Mouse (Mus musculus) cerebral cortex, adult 2 months (tissue): Measurements from ENCODE around the gene Catsper4.

Experiments used
- WGBS: fragments of 180-500 bp; shearing (Covaris S2); methylation state at CpG from one replicate; pipeline ENCODE4 v1.1.7; 2018; 5-methylcytosine and 5-hydroxymethylcytosine counted together

Catsper4 gene

DNA sequence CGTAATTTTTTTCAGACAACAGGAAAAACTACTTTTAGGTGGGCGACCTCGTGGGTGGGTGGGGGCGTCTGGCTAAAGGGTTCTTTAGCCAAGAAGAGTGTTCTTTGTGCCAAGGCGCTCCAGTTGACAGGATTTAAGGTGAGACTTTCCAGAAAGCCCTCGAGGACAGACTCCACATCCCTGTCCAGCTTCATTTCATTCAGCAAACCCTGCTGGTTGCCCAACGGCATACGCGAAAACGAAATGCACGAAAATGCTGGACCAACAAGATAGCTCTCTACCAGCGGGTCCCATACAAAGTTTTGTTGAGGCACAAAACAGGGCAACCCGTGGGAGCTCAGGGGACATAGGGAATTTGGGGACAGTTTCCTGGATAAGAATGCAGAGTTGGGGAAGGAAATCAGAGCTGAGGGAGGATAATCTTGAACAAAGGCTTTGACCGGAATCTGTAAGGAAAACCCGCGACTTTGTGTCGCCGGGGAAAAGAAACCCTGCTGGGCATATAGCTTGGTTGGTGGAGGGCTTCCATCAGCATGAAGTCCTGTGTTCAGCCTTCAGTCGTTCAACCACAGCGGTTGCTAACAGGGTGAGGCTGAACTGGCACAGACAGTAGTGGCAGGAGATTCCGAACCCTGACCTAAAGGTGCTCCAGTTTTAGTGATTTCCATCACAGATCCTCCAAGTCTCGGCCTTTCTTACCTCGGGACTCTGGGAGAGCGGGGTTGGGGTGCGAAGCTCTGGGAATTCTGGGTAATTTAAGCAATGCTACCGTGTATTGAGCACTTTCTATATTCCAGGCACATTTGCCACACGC lies 23.1 kb upstream of the Catsper4 start:
- 7% methylated on average over 27 of the region's 27 CpGs for WGBS

- WGBS: 2% methylated on average over 30 of the region's 30 CpGs
Measured at GRCm38 (mm10) chr4:134249651-134250050, 22.5 kb upstream of the Catsper4 start.

DNA sequence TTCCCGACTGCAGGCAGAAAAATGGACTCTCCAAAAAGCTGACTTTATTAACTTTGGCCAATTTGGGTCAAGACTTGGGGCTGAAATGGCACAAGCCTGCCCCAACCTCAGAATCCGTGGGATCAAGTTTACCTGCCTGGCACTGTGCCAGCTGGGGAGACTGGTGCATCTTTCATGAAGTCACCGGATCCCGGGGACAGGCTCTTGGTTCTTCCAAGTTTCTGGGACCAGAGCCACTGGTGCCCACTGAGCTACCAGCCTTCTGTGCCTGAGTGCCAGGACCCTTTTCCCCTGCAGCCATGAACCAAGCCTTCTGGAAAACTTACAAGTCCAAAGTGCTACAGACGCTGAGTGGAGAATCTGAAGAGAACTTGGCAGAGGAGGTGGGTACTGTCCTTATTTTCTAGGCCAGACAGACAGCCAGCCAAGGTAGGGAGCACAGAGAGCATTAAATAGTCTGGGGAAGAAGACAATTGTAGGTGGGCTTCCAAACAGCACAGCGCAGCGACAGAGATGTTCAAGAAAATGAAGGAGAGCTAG lies 19.6 kb upstream of the Catsper4 start, which contains the start of gene Gm30191:
TSS of gene Gm30191 (plus strand) at position 217 of the 540 bp plus-strand sequence.
- WGBS: 65% methylated on average over 7 of the region's 7 CpGs

- WGBS: 49% methylated on average over 4 of the region's 4 CpGs
Measured at GRCm38 (mm10) chr4:134246256-134246655, 19.1 kb upstream of the Catsper4 start.

GRCm38 (mm10) chr4:134245148-134245843 lies 18.1 kb upstream of the Catsper4 start, which contains the start of gene Zfp593:
Gene Zfp593 (minus strand): TSS chr4:134245592.
- under 1% methylated on average over 60 of the region's 60 CpGs for WGBS

- WGBS: 96% methylated on average over 17 of the region's 17 CpGs
Measured at GRCm38 (mm10) chr4:134243516-134244250, 16.5 kb upstream of the Catsper4 start, which contains the start of gene E130218I03Rik. Gene E130218I03Rik (plus strand): TSS chr4:134243662.

- 9% methylated on average over 10 of the region's 10 CpGs for WGBS
Measured at GRCm38 (mm10) chr4:134238686-134239085, 11.5 kb upstream of the Catsper4 start.

DNA sequence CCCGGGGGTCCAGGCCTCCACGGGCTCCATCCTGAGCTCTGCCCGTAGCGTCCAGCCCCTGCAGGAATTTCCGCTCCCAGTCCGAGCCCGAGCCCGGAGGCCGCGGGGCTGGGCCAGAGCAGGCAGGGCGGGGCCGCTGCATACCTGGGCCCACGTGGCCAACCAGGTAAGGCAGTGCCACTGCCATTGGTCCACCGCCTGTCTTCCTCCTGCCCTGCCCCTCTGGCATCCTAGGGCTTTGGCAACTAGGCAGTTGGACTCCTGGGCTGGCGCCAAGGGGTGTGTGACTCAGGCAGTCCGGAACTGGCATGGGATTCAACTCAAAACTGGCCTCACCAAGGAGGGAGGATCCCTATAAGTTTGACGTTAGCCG lies 11.1 kb upstream of the Catsper4 start, which contains the start of gene Cnksr1:
TSS of gene Cnksr1 (minus strand) at position 121 of the 373 bp plus-strand sequence.
- WGBS: 4% methylated on average over 18 of the region's 18 CpGs

GRCm38 (mm10) chr4:134237582-134238278 lies 10.5 kb upstream of the Catsper4 start:
- 52% methylated on average over 19 of the region's 19 CpGs for WGBS

DNA sequence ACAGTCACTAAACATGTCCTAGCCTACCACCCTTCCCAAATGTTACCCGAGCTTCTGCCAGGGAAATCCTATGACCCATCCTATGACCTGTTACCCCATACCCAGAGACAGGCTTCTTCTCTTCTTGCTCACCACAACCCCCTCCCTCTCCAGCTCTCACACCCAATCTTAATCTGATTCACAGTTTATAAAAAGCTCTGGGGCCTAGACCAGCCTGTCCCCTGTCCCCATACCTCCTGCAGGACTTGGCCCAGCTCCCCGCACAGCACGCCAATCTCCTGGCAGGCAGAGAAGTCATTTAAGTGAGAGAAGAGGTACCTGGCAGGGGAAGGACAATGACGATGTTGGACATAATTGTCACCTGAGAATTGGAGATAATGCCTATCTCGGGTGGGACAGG lies 7.7 kb upstream of the Catsper4 start:
- 88% methylated on average over 5 of the region's 5 CpGs for WGBS

GRCm38 (mm10) chr4:134230431-134230830 lies 3.2 kb upstream of the Catsper4 start:
- WGBS: 61% methylated on average over 8 of the region's 8 CpGs

DNA sequence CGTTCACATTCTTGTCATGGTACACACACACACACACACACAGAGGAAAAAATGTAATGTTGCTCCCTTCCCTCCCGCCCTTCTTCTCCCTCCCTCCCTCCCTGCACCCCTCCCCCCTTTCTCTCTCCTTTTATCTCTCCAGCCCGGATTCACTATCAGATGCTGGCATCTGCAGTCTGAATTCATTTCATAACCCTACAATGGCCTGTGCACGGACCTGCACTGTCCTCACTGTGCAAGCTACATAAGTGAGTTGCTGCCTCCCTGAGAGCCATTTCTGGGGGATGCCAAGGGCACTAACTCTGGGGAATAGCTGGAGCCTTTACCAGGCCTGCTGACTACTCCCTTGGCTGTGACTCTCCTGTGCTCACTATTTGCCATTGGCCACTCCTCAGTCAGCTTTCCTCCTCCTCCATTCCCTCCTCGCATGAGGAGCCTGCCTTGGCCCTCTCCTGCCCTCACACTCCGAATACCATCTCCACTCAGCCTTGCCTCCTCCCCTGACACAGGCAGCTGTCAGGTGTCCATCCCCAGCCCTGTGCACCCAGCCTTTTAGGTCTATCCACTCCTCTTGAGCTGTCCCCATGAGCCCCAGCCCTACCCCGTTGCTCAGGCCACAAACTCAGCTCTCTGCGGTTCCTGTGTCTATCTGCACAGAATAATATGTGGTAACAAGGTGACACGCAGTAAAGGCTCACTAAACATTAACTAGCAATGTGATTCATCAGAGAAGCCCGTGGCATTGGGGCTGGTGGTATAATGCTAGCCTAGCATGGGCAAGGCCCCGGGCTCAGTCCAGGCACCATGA lies 4.2 kb downstream of the Catsper4 start:
- 75% methylated on average over 11 of the region's 11 CpGs for WGBS

DNA sequence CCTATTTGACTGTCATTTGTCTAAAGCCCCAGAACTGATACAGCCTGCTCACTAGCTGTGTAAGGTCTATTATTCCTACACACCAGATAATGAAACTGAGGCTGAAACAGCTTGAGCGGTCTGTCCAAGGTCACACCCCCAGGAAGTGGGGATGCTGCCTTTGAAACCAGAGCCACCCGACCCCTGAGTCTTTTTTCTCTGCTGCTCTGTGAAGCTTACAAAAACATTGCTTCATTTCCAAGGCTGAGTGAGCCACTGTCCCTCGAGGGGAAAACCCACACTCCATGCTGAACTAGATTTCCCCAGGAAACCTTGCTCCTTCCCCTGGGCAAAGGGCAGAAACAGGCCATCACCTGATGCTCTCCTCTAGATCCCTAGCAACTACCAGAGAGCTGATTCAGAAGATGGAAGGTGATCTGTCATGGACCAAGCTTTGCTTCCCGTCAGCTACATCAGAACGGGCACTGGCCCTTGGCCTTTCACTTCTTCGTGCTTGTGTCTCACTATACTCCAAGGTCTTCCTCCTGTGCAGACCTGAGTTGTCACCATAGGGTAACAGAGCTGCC lies 20.6 kb downstream of the Catsper4 start:
- WGBS: 73% methylated on average over 6 of the region's 6 CpGs

DNA sequence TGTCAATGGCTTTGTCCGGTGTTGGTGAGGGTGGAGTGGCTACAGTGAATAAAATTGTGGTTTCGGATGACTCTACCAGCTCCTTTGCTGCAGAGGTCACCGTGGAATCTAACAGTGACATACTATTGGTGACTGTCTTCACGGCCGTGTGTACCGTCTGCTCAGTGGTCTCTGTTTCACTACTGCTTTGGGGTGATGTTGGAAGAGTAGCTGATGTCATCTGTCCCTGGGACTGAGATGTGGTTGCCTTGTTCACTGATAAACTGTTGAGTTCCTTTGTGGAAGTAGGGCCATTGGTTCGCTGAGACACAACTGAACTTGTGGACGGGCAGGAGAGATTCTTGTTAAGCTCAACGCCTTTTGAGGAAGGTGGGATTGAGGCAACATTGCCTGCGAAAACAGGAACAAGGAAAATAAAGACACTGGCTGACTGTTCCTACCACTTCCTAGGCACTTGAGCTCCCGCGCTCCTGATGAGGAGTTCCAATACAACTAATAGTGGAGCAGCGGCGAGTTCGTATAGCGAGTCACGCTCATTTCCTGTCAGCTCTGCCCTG lies 23.8 kb downstream of the Catsper4 start:
- WGBS: 88% methylated on average over 17 of the region's 17 CpGs

GRCm38 (mm10) chr4:134202904-134203303 lies 24.3 kb downstream of the Catsper4 start, which contains the start of gene Gm7534:
Gene Gm7534 (minus strand): TSS chr4:134203004.
- WGBS: 94% methylated on average over 4 of the region's 4 CpGs

- 90% methylated on average over 2 of the region's 2 CpGs for WGBS
Measured at GRCm38 (mm10) chr4:134199371-134199770, 27.8 kb downstream of the Catsper4 start.

GRCm38 (mm10) chr4:134186268-134186667 lies 40.9 kb downstream of the Catsper4 start:
- 1% methylated on average over 22 of the region's 22 CpGs for WGBS

DNA sequence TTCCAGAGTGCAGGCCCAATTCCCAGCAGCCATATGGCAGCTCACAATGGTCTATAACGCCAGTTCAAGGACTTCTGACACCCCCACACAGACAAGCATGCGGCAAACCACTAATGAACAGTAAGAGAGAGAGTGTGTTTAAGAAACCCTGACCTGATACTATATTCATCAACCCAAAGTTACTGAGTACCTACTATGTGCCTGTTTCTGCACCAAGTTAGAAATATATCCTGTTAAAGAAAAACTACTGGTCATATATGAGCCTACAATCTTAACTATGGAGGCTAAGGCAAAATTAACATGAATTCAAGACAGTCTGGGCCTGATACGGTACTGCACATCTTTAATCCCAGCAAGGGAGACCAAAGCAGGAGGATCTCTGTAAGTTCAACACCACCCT lies 41.6 kb downstream of the Catsper4 start:
- WGBS: 72% methylated on average over 3 of the region's 3 CpGs

- 58% methylated on average over 3 of the region's 3 CpGs for WGBS
Measured at GRCm38 (mm10) chr4:134183711-134184110, 43.5 kb downstream of the Catsper4 start.
